8 mouse cellular contexts compared by ENCODE assay signal in genomic region chr15:27465391-27466005, GRCm38 (mm10). TPM values are rescaled to one million over a fixed set of nuclear protein-coding genes. Genes with fewer than 3 reads are reported as not detected.
A peak's percentile ranks its signal among the peaks of the same experiment; 100 is the strongest.
DNase-seq lines count a peak whose midpoint lies in the region; ATAC-seq lines count a peak whose summit lies in the region.

No protein-coding gene starts in this region.

- peak; percentile 44; the same call in 1 of the 2 replicates for ATAC-seq in forebrain, embryonic 12.5 days (ENCODE audit: low FRiP score)
- ATAC-seq in stomach, embryonic 16.5 days (ENCODE audit: insufficient read depth, low FRiP score), result no peak

- DNase-seq in kidney, postnatal 10 days, result peak; percentile 29
- DNase-seq in kidney, adult 8-10 months, result no peak
- DNase-seq in adipocyte (ENCODE audit: low spot score) (peak; percentile 55), liver (peak; percentile 57)
- DNase-seq in adrenal gland, adult 18-20 months (ENCODE audit: low spot score in 2 of 2), result no peak
- no peak for DNase-seq in urinary bladder, postnatal 25 days (ENCODE audit: low spot score)

- peak overlapping the region; percentile 67 for H3K4me3 ChIP-seq in forebrain, embryonic 12.5 days (replicated peaks)
- peak overlapping the region; percentile 58 for H3K4me3 ChIP-seq in stomach, embryonic 16.5 days (replicated peaks; ENCODE audit: low read length)

- H3K36me3 ChIP-seq in forebrain, embryonic 12.5 days (replicated peaks), result no peaks in the 10 kb centered on the region
- H3K36me3 ChIP-seq in stomach, embryonic 16.5 days (ENCODE audit: control insufficient read depth, insufficient read depth, low read length), result no peaks in the 10 kb centered on the region

- 17% methylated on average over 8 of the region's 8 CpGs for WGBS in forebrain, embryonic 12.5 days
- 26% methylated on average over 8 of the region's 8 CpGs for whole genome bisulfite sequencing in stomach, embryonic 16.5 days

- H3K9me3 ChIP-seq in forebrain, embryonic 12.5 days, result no peaks in the 10 kb centered on the region
- H3K9me3 ChIP-seq in stomach, embryonic 16.5 days (replicated peaks; ENCODE audit: control insufficient read depth, low read length), result no peaks in the 10 kb centered on the region

- H3K9ac ChIP-seq in forebrain, embryonic 12.5 days, result no peak overlapping the region
- H3K9ac ChIP-seq in stomach, embryonic 16.5 days (ENCODE audit: low read length), result peak overlapping the region; percentile 87; the same call in 1 of the 2 replicates

- H3K4me1 ChIP-seq in forebrain, embryonic 12.5 days, result peaks cover 29% of the 10 kb centered on the region
- peaks cover 9% of the 10 kb centered on the region for H3K4me1 ChIP-seq in stomach, embryonic 16.5 days (ENCODE audit: control insufficient read depth, insufficient read depth, low read length)

- peak overlapping the region; percentile 70 for H3K4me2 ChIP-seq in forebrain, embryonic 12.5 days
- peak overlapping the region; percentile 82 for H3K4me2 ChIP-seq in stomach, embryonic 16.5 days (ENCODE audit: low read depth, low read length)

- 0 out of 2 replicates have a peak, but pooled peaks cover 6% of the 10 kb centered on the region for H3K27me3 ChIP-seq in forebrain, embryonic 12.5 days
- no peaks in the 10 kb centered on the region for H3K27me3 ChIP-seq in stomach, embryonic 16.5 days (ENCODE audit: control insufficient read depth, insufficient read depth, low read length)

- peak overlapping the region; percentile 84; the same call in 1 of the 2 replicates for H3K27ac ChIP-seq in forebrain, embryonic 12.5 days
- H3K27ac ChIP-seq in stomach, embryonic 16.5 days (ENCODE audit: low read length), result no peak overlapping the region

RNA-seq across cellular contexts. Expression of gene Ank, which starts 1.0 kb away (rescaled TPM):
- 9.0 and 10.3 TPM in 2 replicates for polyA plus RNA-seq in forebrain, embryonic 12.5 days (2016; fragmentation: Nextera tagmentation; extraction: Ambion mirVana)
- polyA plus RNA-seq in stomach, embryonic 16.5 days (2015; fragmentation: Nextera tagmentation; extraction: Ambion mirVana), result 7.4 and 8.2 TPM in 2 replicates
- 10 to 100 TPM; 52.6 to 87.9 TPM for total RNA-seq in adrenal gland, adult 18-20 months (2021)

Comparison
In these comparisons a context has a peak if more than half of its experiments do, and no peak if none do; other contexts are left out.
1. DNase-seq: peak in kidney, postnatal 10 days (single experiment), adipocyte (single experiment) and liver (single experiment); none in kidney, adult 8-10 months (0 of 2), adrenal gland, adult 18-20 months (0 of 2) and urinary bladder, postnatal 25 days (single experiment).